Mouse (Mus musculus) forebrain, postnatal 0 days (tissue): ENCODE data around the gene Slc46a3. TPM values are rescaled to one million over a fixed set of nuclear protein-coding genes. Genes with fewer than 3 reads are reported as not detected.
A peak's percentile ranks its signal among the peaks of the same experiment; 100 is the strongest.

ENCODE experiments used
- ATAC-seq: fragments of 200-750 bp; cut with Nextera tagmentation; 2 replicates; pipeline ENCODE4 v1.8.0; 2017; ENCODE audit warnings: mild to moderate bottlenecking, moderate library complexity
- DNase-seq: peaks from one replicate; pipeline ENCODE4 v3.0.0-alpha.2; 2015
- H3K27ac ChIP-seq: fragments of 300-500 bp; sonication (generic); 2 replicates; pipeline ENCODE4 v1.5.1; 2014; ENCODE audit warnings: low read depth, mild to moderate bottlenecking, antibody characterized with exemption, low read length, moderate library complexity, mixed read lengths
- H3K27me3 ChIP-seq: fragments of 300-500 bp; sonication (generic); 2 replicates; pipeline ENCODE4 v1.6.1; 2014; ENCODE audit warnings: mild to moderate bottlenecking, low read length, mixed read lengths; ENCODE audit not compliant: insufficient read depth
- H3K36me3 ChIP-seq: fragments of 300-500 bp; sonication (generic); 2 replicates; pipeline ENCODE4 v1.6.1; 2014; ENCODE audit warnings: mild to moderate bottlenecking, moderate library complexity; ENCODE audit not compliant: insufficient read depth
- H3K4me1 ChIP-seq: fragments of 300-500 bp; sonication (generic); 2 replicates; pipeline ENCODE4 v1.6.1; 2014; ENCODE audit warnings: antibody characterized with exemption; ENCODE audit not compliant: insufficient read depth
- H3K4me2 ChIP-seq: fragments of 300-500 bp; sonication (generic); 2 replicates; pipeline ENCODE4 v1.6.1; 2014; ENCODE audit warnings: low read depth, mild to moderate bottlenecking, moderate library complexity
- H3K4me3 ChIP-seq: fragments of 300-500 bp; sonication (generic); 2 replicates; pipeline ENCODE4 v1.5.1; 2014; ENCODE audit warnings: low read depth, low read length, mixed read lengths
- H3K9ac ChIP-seq: fragments of 300-500 bp; sonication (generic); 2 replicates; pipeline ENCODE4 v1.6.1; 2014; ENCODE audit warnings: mild to moderate bottlenecking
- H3K9me3 ChIP-seq: fragments of 300-500 bp; sonication (generic); 2 replicates; pipeline ENCODE4 v1.6.1; 2016; ENCODE audit warnings: low read length
- CTCF ChIP-seq: sonication (generic); IDR thresholded peaks from 2 replicates; pipeline ENCODE4 v1.5.1; 2016; ENCODE audit warnings: antibody characterized with exemption, control low read depth, low read depth
- whole genome bisulfite sequencing: fragments of 180-500 bp; shearing (Covaris S2); extraction: QIAGEN DNeasy Blood & Tissue Kit; methylation state at CpG from one replicate; pipeline ENCODE4 v1.1.7; 2014; 5-methylcytosine and 5-hydroxymethylcytosine counted together
- polyA plus RNA-seq: library from polyadenylated mRNA; unstranded; fragments of >200 nt; fragmentation: Nextera tagmentation; extraction: Ambion mirVana; gene quantifications from 2 replicates; pipeline ENCODE4 v1.2.1, GENCODE M21; 2015
- total RNA-seq: library from RNA; depleted of rRNA; stranded (reverse); fragments of >200 nt; gene quantifications from 2 replicates; pipeline ENCODE4 v1.2.3, GENCODE M21; 2014; rRNA removed

Slc46a3 gene
- total RNA-seq (3.2 and 3.4 TPM in 2 replicates), polyA plus RNA-seq (3.7 and 4.6 TPM in 2 replicates)

GRCm38 (mm10) chr5:147894455-147895076 is at the start of gene Slc46a3:
Gene Slc46a3, minus strand, starts transcription at chr5:147894815.
- peak; percentile 100 for ATAC-seq
- 3% methylated on average over 47 of the region's 47 CpGs for WGBS
- Histone ChIP-seq H3K9ac (peak within 1 kb of the TSS; percentile 56), H3K9me3 (no peaks in the 10 kb centered on the region), H3K27ac (0 out of 2 replicates have a peak within 1 kb of the TSS, but pooled peaks have one; percentile 21), H3K36me3 (no peaks in the 10 kb centered on the region), H3K4me1 (no peaks in the 10 kb centered on the region; the same call in 1 of the 2 replicates), H3K4me3 (peak within 1 kb of the TSS; percentile 65), H3K27me3 (no peaks in the 10 kb centered on the region), H3K4me2 (peak within 1 kb of the TSS; percentile 95)
- peak; percentile 61; the same call in 1 of the 2 replicates for TF ChIP-seq CTCF
- DNase-seq: peak; percentile 94

- Histone ChIP-seq H3K27me3 (no peaks in the 10 kb centered on the region), H3K4me3 (no peak overlapping the region), H3K4me1 (no peaks in the 10 kb centered on the region), H3K9me3 (no peaks in the 10 kb centered on the region), H3K9ac (no peak overlapping the region), H3K27ac (no peak overlapping the region), H3K4me2 (no peak overlapping the region), H3K36me3 (no peaks in the 10 kb centered on the region)
- 64% methylated on average over 5 of the region's 5 CpGs for WGBS
- DNase-seq (no peak), ATAC-seq (no peak)
- no peak for TF ChIP-seq CTCF
Observed at GRCm38 (mm10) chr5:147939226-147939625, 44.6 kb upstream of the Slc46a3 start.

- H3K36me3 ChIP-seq: no peaks in the 10 kb centered on the region
- H3K4me3 ChIP-seq: no peak overlapping the region
- no peak for TF ChIP-seq CTCF
- no peaks in the 10 kb centered on the region for H3K27me3 ChIP-seq
- DNase-seq: no peak
- no peak overlapping the region for H3K9ac ChIP-seq
- H3K27ac ChIP-seq: no peak overlapping the region
- no peaks in the 10 kb centered on the region for H3K4me1 ChIP-seq
- no peaks in the 10 kb centered on the region for H3K9me3 ChIP-seq
- ATAC-seq: no peak
- WGBS: 92% methylated on average over 13 of the region's 13 CpGs
- no peak overlapping the region for H3K4me2 ChIP-seq
Observed at GRCm38 (mm10) chr5:147935096-147935495, 40.5 kb upstream of the Slc46a3 start.

GRCm38 (mm10) chr5:147928668-147929497 is 34.3 kb upstream of the Slc46a3 start:
- Histone ChIP-seq H3K27ac (no peak overlapping the region), H3K4me2 (no peak overlapping the region), H3K36me3 (no peaks in the 10 kb centered on the region), H3K4me3 (no peak overlapping the region), H3K9ac (no peak overlapping the region), H3K9me3 (no peaks in the 10 kb centered on the region), H3K4me1 (no peaks in the 10 kb centered on the region), H3K27me3 (no peaks in the 10 kb centered on the region)
- no peak for DNase-seq
- no peak for ATAC-seq
- WGBS: 82% methylated on average over 7 of the region's 7 CpGs
- peak; percentile 16; the same call in 1 of the 2 replicates for TF ChIP-seq CTCF

- no peak overlapping the region for H3K4me2 ChIP-seq
- H3K9me3 ChIP-seq: no peaks in the 10 kb centered on the region
- TF ChIP-seq CTCF: peak; percentile 55
- H3K27me3 ChIP-seq: no peaks in the 10 kb centered on the region
- 72% methylated on average over 15 of the region's 15 CpGs for WGBS
- H3K27ac ChIP-seq: no peak overlapping the region
- H3K4me1 ChIP-seq: no peaks in the 10 kb centered on the region
- H3K36me3 ChIP-seq: no peaks in the 10 kb centered on the region
- ATAC-seq (no peak), DNase-seq (no peak)
- no peak overlapping the region for H3K9ac ChIP-seq
- H3K4me3 ChIP-seq: no peak overlapping the region
Observed at GRCm38 (mm10) chr5:147925935-147926604, 31.5 kb upstream of the Slc46a3 start.

GRCm38 (mm10) chr5:147924621-147925020 is 30.0 kb upstream of the Slc46a3 start:
- Histone ChIP-seq H3K4me2 (no peak overlapping the region), H3K9me3 (no peaks in the 10 kb centered on the region), H3K9ac (no peak overlapping the region), H3K4me1 (no peaks in the 10 kb centered on the region), H3K27ac (no peak overlapping the region), H3K27me3 (no peaks in the 10 kb centered on the region), H3K36me3 (no peaks in the 10 kb centered on the region), H3K4me3 (no peak overlapping the region)
- DNase-seq: no peak
- 80% methylated on average over 5 of the region's 5 CpGs for WGBS
- TF ChIP-seq CTCF: no peak
- ATAC-seq: no peak
